Mouse (Mus musculus): ENCODE data around the gene Nectin2.

- no peak for TF ChIP-seq CTCF (IDR thresholded peaks at IDR 0.05; ENCODE audit: borderline replicate concordance, insufficient read depth, low read depth, low read length)
- no peak for TF ChIP-seq POLR2A (IDR thresholded peaks at IDR 0.05; ENCODE audit: borderline replicate concordance, insufficient read depth, low read length)
These were observed 8.3 kb upstream of the Nectin2 start for GRCm38 (mm10) chr7:19758623-19759022.

Data from cerebellum, adult 2 months (tissue).